Mouse (Mus musculus) heart, adult 11 months (tissue): ENCODE results near the gene Ippk.
A peak's percentile ranks its signal among the peaks of the same experiment; 100 is the strongest.

ENCODE experiments used
- DNase-seq: peaks from one replicate; pipeline ENCODE4 v3.0.0; 2022

Gene Ippk

GRCm38 (mm10) chr13:49420754-49421605 lies at the start of gene Ippk:
Gene Ippk, plus strand, starts transcription at chr13:49421249.
- DNase-seq = peak; percentile 100

- peak; percentile 100 for DNase-seq
These were observed 49.6 kb upstream of the Ippk start for GRCm38 (mm10) chr13:49371428-49371899.

GRCm38 (mm10) chr13:49372370-49373060 lies 48.5 kb upstream of the Ippk start:
- peak; percentile 95 for DNase-seq

- peak; percentile 84 for DNase-seq
These were observed 46.7 kb upstream of the Ippk start for GRCm38 (mm10) chr13:49374304-49374703.

GRCm38 (mm10) chr13:49374730-49375129 lies 46.3 kb upstream of the Ippk start:
- DNase-seq = peak; percentile 86

GRCm38 (mm10) chr13:49377608-49378007 lies 43.4 kb upstream of the Ippk start:
- DNase-seq = no peak

- peak; percentile 90 for DNase-seq
These were observed 41.7 kb upstream of the Ippk start for GRCm38 (mm10) chr13:49379301-49379700.

GRCm38 (mm10) chr13:49381230-49381629 lies 39.8 kb upstream of the Ippk start:
- DNase-seq = peak; percentile 99

- DNase-seq = peak; percentile 93
These were observed 38.1 kb upstream of the Ippk start for GRCm38 (mm10) chr13:49382997-49383396.

- peak; percentile 88 for DNase-seq
These were observed 36.1 kb upstream of the Ippk start for GRCm38 (mm10) chr13:49384751-49385463.

GRCm38 (mm10) chr13:49391374-49391773 lies 29.7 kb upstream of the Ippk start:
- no peak for DNase-seq

- no peak for DNase-seq
These were observed 27.5 kb upstream of the Ippk start for GRCm38 (mm10) chr13:49393579-49393978.

- DNase-seq = peak; percentile 86
These were observed 26.1 kb upstream of the Ippk start for GRCm38 (mm10) chr13:49394886-49395447.

- no peak for DNase-seq
These were observed 24.3 kb upstream of the Ippk start for GRCm38 (mm10) chr13:49396798-49397197.

GRCm38 (mm10) chr13:49398191-49398590 lies 22.9 kb upstream of the Ippk start:
- no peak for DNase-seq

- peak; percentile 88 for DNase-seq
These were observed 20.9 kb upstream of the Ippk start for GRCm38 (mm10) chr13:49400139-49400538.

- DNase-seq = no peak
These were observed 18.4 kb upstream of the Ippk start for GRCm38 (mm10) chr13:49402628-49403027.

GRCm38 (mm10) chr13:49407795-49408194 lies 13.3 kb upstream of the Ippk start:
- no peak for DNase-seq

GRCm38 (mm10) chr13:49421606-49421917 lies 513 bp downstream of the Ippk start:
- no peak for DNase-seq

- DNase-seq = no peak
These were observed 910 bp downstream of the Ippk start for GRCm38 (mm10) chr13:49421959-49422358.

GRCm38 (mm10) chr13:49426736-49427135 lies 5.7 kb downstream of the Ippk start:
- no peak for DNase-seq

- peak; percentile 92 for DNase-seq
These were observed 7.1 kb downstream of the Ippk start for GRCm38 (mm10) chr13:49428042-49428675.

- no peak for DNase-seq
These were observed 9.5 kb downstream of the Ippk start for GRCm38 (mm10) chr13:49430529-49430928.
